ENCODE assay signal across 7 mouse cellular contexts in the genomic region with DNA sequence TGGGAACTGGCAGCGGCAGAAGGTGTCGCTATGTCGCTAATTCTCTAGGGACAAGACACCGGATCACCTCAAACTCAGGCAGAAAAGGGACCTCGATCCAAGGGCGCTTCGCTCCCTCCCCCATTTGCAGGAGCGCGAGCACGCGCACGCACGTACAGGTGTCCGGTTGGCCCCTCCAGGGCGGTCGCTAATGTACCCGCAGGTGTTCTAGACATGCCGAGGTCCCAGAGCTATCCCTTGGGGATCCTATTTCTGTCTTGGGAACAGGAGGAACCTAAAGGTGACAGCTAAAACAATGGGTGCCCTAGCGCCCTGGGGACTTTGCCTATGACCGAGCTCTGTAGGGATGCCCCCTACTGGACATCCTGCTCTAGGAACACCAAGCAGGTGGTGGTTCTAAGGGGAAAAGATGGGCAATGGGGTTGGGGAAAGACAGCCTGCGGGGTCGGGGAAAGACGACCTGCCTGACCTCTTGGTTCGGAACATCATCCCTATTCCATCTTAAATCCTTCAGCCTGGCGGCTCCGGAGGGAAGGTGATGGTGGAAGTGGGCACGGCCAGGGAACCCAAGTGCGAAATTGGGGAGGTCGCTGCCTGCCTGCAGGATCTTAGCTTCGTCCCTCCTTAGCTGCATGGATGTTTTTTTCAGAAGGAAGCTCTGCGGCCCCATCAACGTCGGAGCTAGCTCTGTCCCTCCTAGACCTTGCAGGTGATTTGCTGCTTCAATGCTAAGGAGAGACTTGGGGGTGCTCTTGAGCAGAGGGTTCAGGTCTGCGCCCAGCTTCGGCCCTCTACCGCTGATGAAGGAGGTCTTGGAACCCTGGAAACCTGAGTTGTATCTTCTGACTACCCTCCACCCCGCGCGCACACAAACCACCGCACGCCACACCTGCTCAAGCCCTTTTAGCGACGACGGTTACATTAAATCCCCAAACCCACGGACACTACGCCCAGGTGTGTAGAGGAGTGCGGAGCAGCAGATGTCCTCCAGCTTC. TPM values are rescaled to one million over a fixed set of nuclear protein-coding genes. Genes with fewer than 3 reads are reported as not detected.
DNase-seq lines count a peak whose midpoint lies in the region; ATAC-seq and TF ChIP-seq lines count a peak whose summit lies in the region.

No protein-coding gene starts in this region.

- peaks cover 80% of the 10 kb centered on the region for H3K27me3 ChIP-seq in embryonic facial prominence, embryonic 12.5 days
- H3K27me3 ChIP-seq in hindbrain, postnatal 0 days (ENCODE audit: insufficient read depth, low read length) = peaks cover 33% of the 10 kb centered on the region
- H3K27me3 ChIP-seq in lung, embryonic 15.5 days = peaks cover 91% of the 10 kb centered on the region
- H3K27me3 ChIP-seq in splenic B cell, adult 2 months (ENCODE audit: control insufficient read depth, insufficient read depth, low read length, poor library complexity, severe bottlenecking) = no peaks in the 10 kb centered on the region

- no peak for ATAC-seq in embryonic facial prominence, embryonic 12.5 days (ENCODE audit: insufficient number of reproducible peaks, insufficient read depth, low FRiP score, low TSS enrichment)
- no peak for ATAC-seq in hindbrain, postnatal 0 days
- no peak for ATAC-seq in lung, embryonic 15.5 days (ENCODE audit: borderline replicate concordance, extremely low read depth, low FRiP score, low TSS enrichment)

- peak overlapping the region; percentile 78 for H3K4me2 ChIP-seq in embryonic facial prominence, embryonic 12.5 days (replicated peaks)
- H3K4me2 ChIP-seq in hindbrain, postnatal 0 days (ENCODE audit: low read depth, low read length) = peak overlapping the region; percentile 98
- peak overlapping the region; percentile 99 for H3K4me2 ChIP-seq in lung, embryonic 15.5 days

- H3K4me3 ChIP-seq in embryonic facial prominence, embryonic 12.5 days = peak overlapping the region; percentile 35; the same call in 1 of the 2 replicates
- H3K4me3 ChIP-seq in hindbrain, postnatal 0 days (ENCODE audit: low read length) = peak overlapping the region; percentile 55
- peak overlapping the region; percentile 41; the same call in 1 of the 2 replicates for H3K4me3 ChIP-seq in lung, embryonic 15.5 days

- no peaks in the 10 kb centered on the region for H3K9me3 ChIP-seq in embryonic facial prominence, embryonic 12.5 days
- no peaks in the 10 kb centered on the region for H3K9me3 ChIP-seq in hindbrain, postnatal 0 days (ENCODE audit: low read length)
- no peaks in the 10 kb centered on the region for H3K9me3 ChIP-seq in lung, embryonic 15.5 days

- 0 out of 2 replicates have a peak overlapping the region, but pooled peaks have one; percentile 51 for H3K9ac ChIP-seq in embryonic facial prominence, embryonic 12.5 days
- H3K9ac ChIP-seq in hindbrain, postnatal 0 days (replicated peaks; ENCODE audit: low read length) = peak overlapping the region; percentile 86
- 0 out of 2 replicates have a peak overlapping the region, but pooled peaks have one; percentile 18 for H3K9ac ChIP-seq in lung, embryonic 15.5 days

- peaks cover 41% of the 10 kb centered on the region for H3K4me1 ChIP-seq in embryonic facial prominence, embryonic 12.5 days
- peaks cover 41% of the 10 kb centered on the region for H3K4me1 ChIP-seq in hindbrain, postnatal 0 days (ENCODE audit: insufficient read depth, low read length)
- peaks cover 70% of the 10 kb centered on the region for H3K4me1 ChIP-seq in lung, embryonic 15.5 days

- H3K27ac ChIP-seq in embryonic facial prominence, embryonic 12.5 days = no peak overlapping the region
- peak overlapping the region; percentile 91 for H3K27ac ChIP-seq in hindbrain, postnatal 0 days
- H3K27ac ChIP-seq in lung, embryonic 15.5 days = no peak overlapping the region

- WGBS in embryonic facial prominence, embryonic 12.5 days = 1% methylated on average over 47 of the region's 47 CpGs
- WGBS in hindbrain, postnatal 0 days = 1% methylated on average over 47 of the region's 47 CpGs
- WGBS in lung, embryonic 15.5 days = 2% methylated on average over 47 of the region's 47 CpGs

- peak; percentile 63 to 65 for DNase-seq in B cell, adult 2 months
- DNase-seq in CD8-positive naive resting alpha-beta T cell, adult 2 months (ENCODE audit: low read depth in 2 of 2, low spot score in 2 of 2) = peak; percentile 46 to 62
- peak; percentile 74 for DNase-seq in hindbrain, postnatal 0 days (ENCODE audit: low spot score)
- DNase-seq in splenic B cell, adult 2 months (ENCODE audit: low read depth, low spot score) = peak; percentile 69
- DNase-seq in left cerebral cortex, adult 9 months (ENCODE audit: low spot score in 2 of 2) = no peak

- H3K36me3 ChIP-seq in embryonic facial prominence, embryonic 12.5 days = no peaks in the 10 kb centered on the region
- no peaks in the 10 kb centered on the region for H3K36me3 ChIP-seq in hindbrain, postnatal 0 days (ENCODE audit: insufficient read depth, low read length)
- no peaks in the 10 kb centered on the region for H3K36me3 ChIP-seq in lung, embryonic 15.5 days
- H3K36me3 ChIP-seq in splenic B cell, adult 2 months (ENCODE audit: control insufficient read depth, insufficient read depth, low read length, poor library complexity, severe bottlenecking) = no peaks in the 10 kb centered on the region

- peak; percentile 64 for TF ChIP-seq CTCF in hindbrain, postnatal 0 days (IDR thresholded peaks at IDR 0.05; ENCODE audit: low read depth)

RNA-seq across cellular contexts. Expression of a gene that starts 13.9 kb away (rescaled TPM):
- polyA plus RNA-seq in embryonic facial prominence, embryonic 12.5 days (2016; fragmentation: Nextera tagmentation; extraction: Ambion mirVana) = 9.4 and 10.8 TPM in 2 replicates
- 10.0 and 11.4 TPM in 2 replicates for total RNA-seq in hindbrain, postnatal 0 days (2014; rRNA removed)
- polyA plus RNA-seq in hindbrain, postnatal 0 days (2015; fragmentation: Nextera tagmentation; extraction: Ambion mirVana) = 6.5 and 7.6 TPM in 2 replicates
- 9.4 and 11.3 TPM in 2 replicates for polyA plus RNA-seq in lung, embryonic 15.5 days (2015; fragmentation: Nextera tagmentation; extraction: Ambion mirVana)

RNA-seq across cellular contexts. Expression of a gene that starts 31.4 kb away (rescaled TPM):
- polyA plus RNA-seq in embryonic facial prominence, embryonic 12.5 days (2016; fragmentation: Nextera tagmentation; extraction: Ambion mirVana) = 11.7 and 12.3 TPM in 2 replicates
- total RNA-seq in hindbrain, postnatal 0 days (2014; rRNA removed) = 33.6 and 41.3 TPM in 2 replicates
- polyA plus RNA-seq in hindbrain, postnatal 0 days (2015; fragmentation: Nextera tagmentation; extraction: Ambion mirVana) = 22.4 and 23.7 TPM in 2 replicates
- 13.3 and 14.1 TPM in 2 replicates for polyA plus RNA-seq in lung, embryonic 15.5 days (2015; fragmentation: Nextera tagmentation; extraction: Ambion mirVana)

RNA-seq across cellular contexts. Expression of a gene that starts 31.9 kb away (rescaled TPM):
- 103 and 105 TPM in 2 replicates for polyA plus RNA-seq in embryonic facial prominence, embryonic 12.5 days (2016; fragmentation: Nextera tagmentation; extraction: Ambion mirVana)
- total RNA-seq in hindbrain, postnatal 0 days (2014; rRNA removed) = 14.6 and 18.9 TPM in 2 replicates
- 7.0 and 7.4 TPM in 2 replicates for polyA plus RNA-seq in hindbrain, postnatal 0 days (2015; fragmentation: Nextera tagmentation; extraction: Ambion mirVana)
- polyA plus RNA-seq in lung, embryonic 15.5 days (2015; fragmentation: Nextera tagmentation; extraction: Ambion mirVana) = 36.7 and 38.3 TPM in 2 replicates

Comparison
In these comparisons a context has a peak if more than half of its experiments do, and no peak if none do; other contexts are left out.
1. DNase-seq: peak in B cell, adult 2 months (2 of 2), CD8-positive naive resting alpha-beta T cell, adult 2 months (2 of 2), hindbrain, postnatal 0 days (single experiment) and splenic B cell, adult 2 months (single experiment); none in left cerebral cortex, adult 9 months (0 of 2).
2. H3K9ac ChIP-seq: peak in every context shown above with its lines; median percentile 86 in hindbrain, postnatal 0 days; 51 in embryonic facial prominence, embryonic 12.5 days; 18 in lung, embryonic 15.5 days.
3. Peak in every context shown above with its lines, with median percentiles within 50 percentile points of each other: H3K4me2 ChIP-seq and H3K4me3 ChIP-seq.